ENCODE assay signal across 9 mouse cellular contexts in the genomic region with DNA sequence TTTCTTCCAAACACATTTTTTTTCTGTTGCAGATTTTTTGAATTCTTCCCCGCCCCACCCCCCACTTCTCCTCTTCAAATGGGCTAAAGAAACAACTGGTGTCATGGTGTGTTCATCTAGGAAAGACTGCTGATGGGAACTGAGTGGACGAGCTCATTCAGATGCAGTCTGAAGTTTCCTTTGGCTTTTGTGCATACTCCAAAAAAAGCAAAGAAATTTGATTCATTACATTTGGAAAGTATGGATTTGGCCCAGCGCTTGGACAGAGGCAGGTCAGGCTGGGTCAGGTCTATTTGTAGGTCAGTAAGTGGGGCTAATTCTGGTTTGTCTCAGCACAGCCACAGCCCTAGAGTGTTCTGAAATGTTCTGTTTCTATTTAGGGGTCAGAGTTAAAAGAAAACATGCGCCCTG.
DNase-seq lines count a peak whose midpoint lies in the region; ATAC-seq and TF ChIP-seq lines count a peak whose summit lies in the region.
"Had no signal": no experiment of that assay in that cellular context is flagged by ENCODE, and none has a peak within 500 bp of the region (broad histone marks: within the 10 kb centered on the region; RNA-seq: fewer than 3 reads in every experiment).

No protein-coding gene starts in this region.

- DNase-seq in adrenal gland, postnatal 14 days: peak; percentile 10
- DNase-seq in heart, postnatal 14 days: peak; percentile 34 to 53
- DNase-seq in frontal cortex, postnatal 10 days (ENCODE audit: low spot score in 2 of 2): no peak
- DNase-seq in urinary bladder, postnatal 14 days (ENCODE audit: low spot score): no peak
- no peak for DNase-seq in frontal cortex, postnatal 36 days (ENCODE audit: low spot score in 2 of 2)
- no peak for DNase-seq in layer of hippocampus, adult 18-20 months (ENCODE audit: low spot score in 2 of 2)

- H3K9me3 ChIP-seq in limb, embryonic 15.5 days: no peaks in the 10 kb centered on the region
- H3K9me3 ChIP-seq: neural tube, embryonic 13.5 days had no signal

- WGBS in limb, embryonic 15.5 days: 37% methylated on average over 4 of the region's 4 CpGs

- H3K4me3 ChIP-seq in embryonic fibroblast, embryonic 13.5 days (ENCODE audit: insufficient read depth, low read length): no peak overlapping the region
- no peak overlapping the region for H3K4me3 ChIP-seq in limb, embryonic 15.5 days
- H3K4me3 ChIP-seq: neural tube, embryonic 13.5 days had no signal

- no peaks in the 10 kb centered on the region for H3K36me3 ChIP-seq in limb, embryonic 15.5 days
- H3K36me3 ChIP-seq: neural tube, embryonic 13.5 days had no signal

- no peak overlapping the region for H3K9ac ChIP-seq in limb, embryonic 15.5 days
- H3K9ac ChIP-seq: neural tube, embryonic 13.5 days had no signal

- 0 out of 2 replicates have a peak, but pooled peaks have one; percentile 44 for ATAC-seq in limb, embryonic 15.5 days (ENCODE audit: insufficient number of reproducible peaks, low FRiP score, low TSS enrichment, low read depth)

- TF ChIP-seq POLR2A in embryonic fibroblast, embryonic 13.5 days (IDR thresholded peaks at IDR 0.05; ENCODE audit: low read depth, low read length): no peak

- H3K4me1 ChIP-seq in embryonic fibroblast, embryonic 13.5 days (ENCODE audit: control insufficient read depth, insufficient read depth, low read length): peaks cover 4% of the 10 kb centered on the region; the same call in 1 of the 2 replicates
- 0 out of 2 replicates have a peak, but pooled peaks cover 6% of the 10 kb centered on the region for H3K4me1 ChIP-seq in limb, embryonic 15.5 days

- no peak overlapping the region for H3K4me2 ChIP-seq in limb, embryonic 15.5 days
- H3K4me2 ChIP-seq: neural tube, embryonic 13.5 days had no signal

- intact Hi-C loops in heart, postnatal 14 days (cut with DNase I): loop anchor here (5.0 kb wide), 1 partner anchor 37 kb away; no protein-coding TSS in a partner anchor

- no peaks in the 10 kb centered on the region for H3K27me3 ChIP-seq in limb, embryonic 15.5 days
- H3K27me3 ChIP-seq: neural tube, embryonic 13.5 days had no signal

- TF ChIP-seq CTCF in embryonic fibroblast, embryonic 13.5 days (IDR thresholded peaks at IDR 0.05; ENCODE audit: borderline replicate concordance, insufficient read depth, low read length): no peak

- peak overlapping the region; percentile 84 for H3K27ac ChIP-seq in embryonic fibroblast, embryonic 13.5 days (ENCODE audit: insufficient read depth, low read length)
- no peak overlapping the region for H3K27ac ChIP-seq in limb, embryonic 15.5 days
- H3K27ac ChIP-seq: neural tube, embryonic 13.5 days had no signal

Comparison
In these comparisons a context has a peak if more than half of its experiments do, and no peak if none do; other contexts are left out.
1. DNase-seq: peak in adrenal gland, postnatal 14 days (single experiment) and heart, postnatal 14 days (2 of 2); none in frontal cortex, postnatal 10 days (0 of 2), urinary bladder, postnatal 14 days (single experiment), frontal cortex, postnatal 36 days (0 of 2) and layer of hippocampus, adult 18-20 months (0 of 2).